Mouse (Mus musculus) C2C12 (cell line): Measurements from ENCODE around the gene Kndc1.

Source experiments
- CTCF ChIP-seq: IDR thresholded peaks from one replicate; pipeline ENCODE4 v1.5.1; 2011; ENCODE audit not compliant: control insufficient read depth, insufficient read depth, insufficient read length
- MAX ChIP-seq: IDR thresholded peaks from one replicate; pipeline ENCODE4 v1.6.1; 2011; ENCODE audit warnings: mild to moderate bottlenecking, control low read depth

- TF ChIP-seq CTCF (no peak), MAX (no peak)
Measured at GRCm38 (mm10) chr7:139984505-139984904, 90.0 kb downstream of the Kndc1 start.
